Mouse (Mus musculus): Measurements from ENCODE around the gene Zfp729b.

DNA sequence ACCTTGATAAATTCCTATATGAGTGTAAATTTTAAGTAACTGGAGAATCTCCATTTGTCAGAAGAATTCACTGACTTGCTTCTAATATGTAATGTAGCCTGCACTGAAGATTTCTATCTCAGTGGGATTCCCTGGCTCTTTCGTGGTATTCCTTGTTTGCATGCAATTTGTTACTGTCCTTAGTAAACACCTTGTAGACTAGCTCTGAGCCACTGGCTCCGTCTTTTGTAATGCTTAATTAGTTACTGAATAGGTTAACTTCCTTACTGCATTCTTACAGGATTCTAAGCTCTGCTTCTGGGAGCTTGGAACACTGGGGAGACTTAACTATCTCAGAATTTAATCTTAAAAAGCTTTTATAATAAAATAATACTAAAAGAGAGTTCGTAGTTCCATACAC, 43.0 kb upstream of the Zfp729b start:
- TF ChIP-seq EP300 (IDR thresholded peaks at IDR 0.05; ENCODE audit: low read depth) (no peak), CTCF (IDR thresholded peaks at IDR 0.05; ENCODE audit: low read depth) (no peak)

Data from liver, embryonic 14.5 days (tissue).